Mouse (Mus musculus) spleen, postnatal 36 days (tissue): Measurements from ENCODE around the gene Fto.

ENCODE experiments used
- DNase-seq, 2 experiments: peaks; one replicate each; pipeline ENCODE4 v3.0.0; 2022; ENCODE audit warnings: low spot score in 2 of 2, mixed read lengths in 1 of 2

Gene Fto

GRCm38 (mm10) chr8:91524056-91524864 is 210.9 kb downstream of the Fto start:
- DNase-seq: no peak

- DNase-seq: no peak
These were observed 211.5 kb downstream of the Fto start for GRCm38 (mm10) chr8:91524865-91525250.

GRCm38 (mm10) chr8:91525342-91525817 is 212.1 kb downstream of the Fto start:
- DNase-seq: no peak

GRCm38 (mm10) chr8:91528967-91529366 is 215.6 kb downstream of the Fto start:
- no peak for DNase-seq

- DNase-seq: no peak
These were observed 216.4 kb downstream of the Fto start for GRCm38 (mm10) chr8:91529699-91530098.

- no peak for DNase-seq
These were observed 217.3 kb downstream of the Fto start for GRCm38 (mm10) chr8:91530656-91531055.

- peak in 1 of 2 experiments; percentile 22 for DNase-seq
These were observed 218.6 kb downstream of the Fto start for GRCm38 (mm10) chr8:91531971-91532370.

- no peak for DNase-seq
These were observed 219.5 kb downstream of the Fto start for GRCm38 (mm10) chr8:91532671-91533436.

GRCm38 (mm10) chr8:91534752-91535151 is 221.4 kb downstream of the Fto start:
- no peak for DNase-seq

- DNase-seq: no peak
These were observed 224.8 kb downstream of the Fto start for GRCm38 (mm10) chr8:91538109-91538508.

GRCm38 (mm10) chr8:91538892-91539291 is 225.6 kb downstream of the Fto start:
- DNase-seq: no peak

- no peak for DNase-seq
These were observed 226.3 kb downstream of the Fto start for GRCm38 (mm10) chr8:91539586-91539985.

GRCm38 (mm10) chr8:91541229-91541628 is 227.9 kb downstream of the Fto start:
- no peak for DNase-seq

- DNase-seq: no peak
These were observed 232.2 kb downstream of the Fto start for GRCm38 (mm10) chr8:91545561-91545960.

GRCm38 (mm10) chr8:91546599-91546998 is 233.3 kb downstream of the Fto start:
- DNase-seq: no peak

- no peak for DNase-seq
These were observed 236.8 kb downstream of the Fto start for GRCm38 (mm10) chr8:91550131-91550530.

- no peak for DNase-seq
These were observed 237.9 kb downstream of the Fto start for GRCm38 (mm10) chr8:91551166-91551765.

GRCm38 (mm10) chr8:91551775-91552538 is 238.6 kb downstream of the Fto start:
- no peak for DNase-seq

- no peak for DNase-seq
These were observed 239.3 kb downstream of the Fto start for GRCm38 (mm10) chr8:91552635-91553034.

GRCm38 (mm10) chr8:91553387-91553786 is 240.1 kb downstream of the Fto start:
- DNase-seq: no peak

GRCm38 (mm10) chr8:91557041-91557587 is 243.8 kb downstream of the Fto start:
- DNase-seq: no peak
